Mouse (Mus musculus): ENCODE measurements at regions not wholly inside any gene's neighbourhood (a gene's known extent, or its start where the extent isn't known, plus 50 kb on each side); places are given as distances from the start of the nearest gene placed in this dataset.
"Not testable (repeated sequence)": the region's sequence is repeated elsewhere in the genome, so short reads cannot be mapped to it uniquely, and the experiment has no call there.

- H3K27me3 ChIP-seq, result no peaks in the 10 kb centered on the region
- H3K27ac ChIP-seq (replicated peaks), result no peak overlapping the region
- H3K9ac ChIP-seq, result no peak overlapping the region
- H3K4me1 ChIP-seq (replicated peaks), result no peaks in the 10 kb centered on the region; the same call in 1 of the 2 replicates
- no peak for ATAC-seq (ENCODE audit: low read depth)
- no peak overlapping the region for H3K4me2 ChIP-seq
- no peaks in the 10 kb centered on the region for H3K9me3 ChIP-seq
- 11% methylated on average over 8 of the region's 8 CpGs for WGBS
- no peaks in the 10 kb centered on the region for H3K36me3 ChIP-seq
- no peak overlapping the region for H3K4me3 ChIP-seq
These were observed 57.3 kb downstream of the Cbln4 start for GRCm38 (mm10) chr2:171985813-171986572.

DNA sequence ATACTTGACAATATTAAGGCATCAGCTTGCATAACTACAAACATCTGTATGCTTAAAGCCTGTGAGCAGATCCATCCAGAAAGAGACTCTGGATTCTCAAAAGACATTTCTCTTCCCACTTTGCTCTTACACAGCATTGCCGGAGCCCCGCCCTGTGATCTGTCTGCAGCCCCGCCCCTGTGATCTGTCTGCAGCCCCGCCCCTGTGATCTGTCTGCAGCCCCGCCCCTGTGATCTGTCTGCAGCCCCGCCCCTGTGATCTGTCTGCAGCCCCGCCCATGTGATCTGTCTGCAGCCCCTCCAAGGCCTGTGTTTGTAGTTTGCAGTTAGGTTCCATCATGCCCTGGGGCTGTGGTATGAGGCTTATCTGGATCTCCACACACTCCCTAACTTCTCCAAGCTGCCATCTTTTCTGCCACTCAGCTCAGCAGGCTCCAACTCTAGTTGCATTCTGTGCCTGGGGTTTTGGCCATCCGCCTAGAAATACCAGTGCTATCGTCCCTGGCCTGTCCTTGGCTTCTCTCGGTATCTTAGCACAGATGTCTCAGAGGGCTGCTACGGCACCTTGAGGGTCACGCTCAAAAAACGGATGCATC, 73.9 kb downstream of the Cbln4 start:
- Histone ChIP-seq H3K9ac (no peak overlapping the region), H3K36me3 (no peaks in the 10 kb centered on the region), H3K27ac (replicated peaks) (no peak overlapping the region), H3K4me1 (replicated peaks) (peaks cover 6% of the 10 kb centered on the region; the same call in 1 of the 2 replicates), H3K4me3 (no peak overlapping the region), H3K27me3 (no peaks in the 10 kb centered on the region), H3K9me3 (no peaks in the 10 kb centered on the region), H3K4me2 (no peak overlapping the region)
- ATAC-seq (ENCODE audit: low read depth), result no peak
- WGBS, result 52% methylated on average over 13 of the region's 13 CpGs

DNA sequence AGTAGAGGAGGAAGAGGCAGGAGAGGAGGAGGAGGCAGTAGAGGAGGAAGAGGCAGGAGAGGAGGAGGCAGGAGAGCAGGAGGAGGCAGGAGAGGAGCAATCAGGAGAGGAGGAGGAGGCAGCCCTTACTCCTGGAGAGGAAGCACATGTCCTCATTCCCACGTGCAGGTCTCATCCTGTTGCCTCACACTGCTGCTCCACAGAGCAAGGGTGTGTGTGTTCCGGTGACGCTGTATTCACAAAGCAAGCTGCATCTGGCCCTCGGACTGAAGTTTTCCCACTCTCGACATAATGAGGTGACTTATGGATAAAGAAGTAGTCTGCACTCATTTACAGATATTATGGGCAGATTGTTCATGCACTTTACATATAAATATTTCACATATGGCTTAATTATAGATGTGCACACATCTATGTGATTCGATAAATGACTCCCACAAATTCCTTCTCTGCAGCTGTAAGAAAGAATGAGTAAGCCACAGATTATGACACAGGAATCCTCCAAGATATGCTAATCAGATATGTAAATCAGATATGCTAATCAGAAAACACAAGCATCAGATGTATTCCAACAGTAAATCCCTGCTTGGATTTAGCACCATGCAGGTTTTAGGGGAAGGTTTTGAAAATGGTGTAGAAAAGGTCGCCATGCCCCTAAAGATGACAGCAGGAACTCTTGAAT, 96.6 kb downstream of the Cbln4 start:
- Histone ChIP-seq H3K9me3 (no peaks in the 10 kb centered on the region), H3K4me1 (replicated peaks) (no peaks in the 10 kb centered on the region), H3K27ac (replicated peaks) (no peak overlapping the region), H3K36me3 (no peaks in the 10 kb centered on the region), H3K27me3 (no peaks in the 10 kb centered on the region), H3K4me2 (no peak overlapping the region), H3K9ac (no peak overlapping the region), H3K4me3 (no peak overlapping the region)
- 73% methylated on average over 7 of the region's 7 CpGs for WGBS
- ATAC-seq (ENCODE audit: low read depth), result no peak

DNA sequence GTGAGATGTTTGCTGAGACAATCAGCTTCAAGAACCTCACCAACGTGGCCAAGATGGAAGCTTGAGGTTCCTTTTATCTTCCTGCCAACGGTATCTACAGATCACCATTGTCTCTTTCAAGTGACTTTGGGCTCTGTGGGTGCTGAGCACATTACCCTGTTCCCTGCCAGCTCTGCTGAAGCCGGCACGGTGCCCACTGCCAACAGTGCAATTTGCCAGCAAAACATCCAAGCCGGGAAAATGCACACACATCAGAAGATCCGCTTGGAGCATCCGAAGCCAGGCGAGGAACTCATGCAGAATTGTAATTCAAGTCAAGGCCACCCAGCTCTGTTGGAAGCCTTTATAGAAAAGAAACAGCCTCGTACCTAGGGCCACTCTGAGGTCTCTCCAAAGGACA, 100.6 kb downstream of the Cbln4 start:
- H3K4me1 ChIP-seq (replicated peaks), result no peaks in the 10 kb centered on the region
- WGBS, result 82% methylated on average over 9 of the region's 9 CpGs
- no peak for ATAC-seq (ENCODE audit: low read depth)
- no peak overlapping the region for H3K9ac ChIP-seq
- no peaks in the 10 kb centered on the region for H3K9me3 ChIP-seq
- H3K4me3 ChIP-seq, result no peak overlapping the region
- no peak overlapping the region for H3K27ac ChIP-seq (replicated peaks)
- no peaks in the 10 kb centered on the region for H3K27me3 ChIP-seq
- no peak overlapping the region for H3K4me2 ChIP-seq
- H3K36me3 ChIP-seq, result no peaks in the 10 kb centered on the region

DNA sequence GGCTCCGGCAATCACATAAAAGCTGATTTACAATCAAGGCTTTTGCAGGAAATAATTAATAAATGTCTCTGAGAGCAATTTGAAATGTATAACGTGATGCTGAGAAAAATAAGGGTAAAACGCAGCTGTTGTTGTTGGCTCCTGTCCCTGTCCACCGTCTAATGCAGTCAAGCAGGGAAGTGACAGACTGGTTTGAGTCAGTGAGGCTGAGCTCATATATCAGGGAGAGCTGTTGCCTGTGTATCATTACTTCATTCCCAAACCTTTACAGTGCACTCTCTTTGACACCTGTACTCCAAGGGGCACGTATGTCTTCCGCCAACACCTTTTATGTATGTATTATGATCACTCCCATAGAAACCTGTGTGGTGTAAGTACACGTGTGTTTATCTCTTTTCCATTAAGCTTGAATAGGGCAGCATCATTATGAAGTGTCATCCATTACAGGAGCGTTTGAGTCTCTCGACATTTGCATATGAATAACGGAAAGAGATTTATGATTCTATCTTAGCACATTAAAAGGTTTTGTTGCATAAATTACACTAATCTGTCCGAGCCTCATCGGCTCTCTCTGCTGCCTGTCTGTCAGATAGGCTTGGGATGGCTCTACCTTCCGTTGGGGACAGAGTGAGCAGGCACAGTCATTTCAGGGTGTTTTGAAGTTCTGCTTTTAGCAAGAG, 107.5 kb downstream of the Cbln4 start:
- 26% methylated on average over 13 of the region's 13 CpGs for WGBS
- no peak overlapping the region for H3K4me3 ChIP-seq
- H3K9me3 ChIP-seq, result no peaks in the 10 kb centered on the region
- H3K36me3 ChIP-seq, result no peaks in the 10 kb centered on the region
- H3K27ac ChIP-seq (replicated peaks), result no peak overlapping the region
- no peaks in the 10 kb centered on the region for H3K27me3 ChIP-seq
- ATAC-seq (ENCODE audit: low read depth), result peak; percentile 78
- no peak overlapping the region for H3K9ac ChIP-seq
- peaks cover 11% of the 10 kb centered on the region for H3K4me1 ChIP-seq (replicated peaks)
- no peak overlapping the region for H3K4me2 ChIP-seq

GRCm38 (mm10) chr2:171920960-171921359, 122.3 kb downstream of the Cbln4 start:
- Histone ChIP-seq H3K9ac (no peak overlapping the region), H3K4me2 (no peak overlapping the region), H3K4me3 (no peak overlapping the region), H3K27me3 (no peaks in the 10 kb centered on the region), H3K9me3 (0 out of 2 replicates have a peak, but pooled peaks cover 6% of the 10 kb centered on the region), H3K36me3 (no peaks in the 10 kb centered on the region), H3K4me1 (replicated peaks) (no peaks in the 10 kb centered on the region), H3K27ac (replicated peaks) (no peak overlapping the region)
- ATAC-seq (ENCODE audit: low read depth), result no peak
- WGBS, result 89% methylated on average over 5 of the region's 5 CpGs

DNA sequence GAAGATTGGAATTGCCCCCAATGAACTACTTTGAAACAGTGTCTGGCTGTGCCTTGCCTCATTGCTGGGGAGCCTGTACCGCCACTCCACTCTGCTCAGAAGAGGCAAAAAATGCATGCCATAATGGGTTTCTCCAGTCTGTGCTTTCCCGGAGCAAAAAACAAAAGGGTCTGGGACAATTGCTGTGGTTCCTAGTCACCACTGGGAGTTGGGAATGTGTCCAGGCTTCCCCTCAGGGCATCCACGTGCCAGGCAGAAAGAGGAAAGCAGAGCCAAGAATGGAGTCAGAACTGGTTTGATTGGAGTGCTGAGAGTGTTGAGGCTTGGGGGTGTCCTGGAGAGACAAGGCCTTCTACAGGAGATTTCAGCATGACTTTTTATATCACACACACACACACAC, 156.0 kb downstream of the Cbln4 start:
- Histone ChIP-seq H3K4me3 (no peak overlapping the region), H3K36me3 (no peaks in the 10 kb centered on the region), H3K9me3 (no peaks in the 10 kb centered on the region), H3K9ac (no peak overlapping the region), H3K4me1 (replicated peaks) (no peaks in the 10 kb centered on the region), H3K27me3 (no peaks in the 10 kb centered on the region), H3K4me2 (no peak overlapping the region), H3K27ac (replicated peaks) (no peak overlapping the region)
- WGBS, result 66% methylated on average over 3 of the region's 3 CpGs
- no peak for ATAC-seq (ENCODE audit: low read depth)

- H3K27ac ChIP-seq (replicated peaks); H3K4me2 ChIP-seq; H3K36me3 ChIP-seq; ATAC-seq (ENCODE audit: low read depth); H3K9ac ChIP-seq; H3K4me1 ChIP-seq (replicated peaks); H3K9me3 ChIP-seq; H3K4me3 ChIP-seq; H3K27me3 ChIP-seq: not testable (repeated sequence)
- 75% methylated on average over 8 of the region's 8 CpGs for WGBS
These were observed 163.9 kb downstream of the Cbln4 start for GRCm38 (mm10) chr2:171879238-171879960.

DNA sequence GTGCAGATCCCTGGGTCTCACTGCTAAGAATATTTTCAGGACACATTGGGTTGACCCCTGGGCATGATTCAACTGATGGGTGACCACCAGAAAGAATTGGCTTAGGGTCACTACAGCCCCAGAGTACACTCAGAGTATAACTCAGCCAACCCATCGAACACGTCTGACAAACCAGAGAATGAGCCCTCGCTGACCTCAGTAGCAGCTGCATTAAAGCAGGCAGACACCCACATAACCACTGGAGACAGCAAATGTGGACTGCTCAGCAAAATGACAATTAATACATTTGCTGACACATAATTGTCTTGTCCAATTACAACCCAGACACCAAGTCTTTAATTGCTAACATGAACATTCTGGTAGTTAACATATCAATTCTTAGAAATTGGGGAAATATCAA, 175.7 kb downstream of the Cbln4 start:
- Histone ChIP-seq H3K27me3 (no peaks in the 10 kb centered on the region), H3K4me3 (no peak overlapping the region), H3K27ac (replicated peaks) (no peak overlapping the region), H3K36me3 (no peaks in the 10 kb centered on the region), H3K9me3 (no peaks in the 10 kb centered on the region), H3K9ac (no peak overlapping the region), H3K4me1 (replicated peaks) (0 out of 2 replicates have a peak, but pooled peaks cover 3% of the 10 kb centered on the region), H3K4me2 (no peak overlapping the region)
- WGBS, result 89% methylated on average over 3 of the region's 3 CpGs
- ATAC-seq (ENCODE audit: low read depth), result no peak

DNA sequence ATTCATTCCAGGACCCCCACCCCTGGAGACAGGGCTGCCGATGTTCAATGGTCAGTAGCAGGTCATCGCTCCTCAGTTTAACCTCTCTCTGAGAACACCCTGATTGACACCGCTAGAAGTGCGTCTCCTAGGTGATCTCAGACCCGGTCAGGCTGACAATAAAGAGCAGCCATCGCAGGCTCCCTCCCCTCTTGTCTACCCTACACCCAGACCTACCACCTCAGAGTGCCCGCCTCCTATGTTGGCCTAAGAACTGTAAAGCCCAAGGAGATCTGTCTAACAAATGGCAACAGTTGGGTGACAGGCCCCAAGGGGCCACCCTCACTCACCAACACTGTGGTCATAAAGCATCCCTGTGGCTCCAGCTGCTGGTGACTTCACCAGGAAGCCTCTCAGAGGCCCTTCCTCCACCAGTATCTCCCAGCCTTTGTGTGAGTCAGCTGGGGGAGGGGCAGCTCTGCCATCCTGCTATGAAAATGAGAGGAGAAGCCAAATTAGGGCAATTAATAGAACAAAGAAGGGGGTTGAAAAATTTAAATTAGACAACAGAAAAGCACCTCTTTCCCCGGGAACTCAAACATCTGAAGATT, 178.8 kb downstream of the Cbln4 start:
- Histone ChIP-seq H3K9ac (no peak overlapping the region), H3K9me3 (no peaks in the 10 kb centered on the region), H3K4me2 (no peak overlapping the region), H3K4me3 (no peak overlapping the region), H3K4me1 (replicated peaks) (0 out of 2 replicates have a peak, but pooled peaks cover 3% of the 10 kb centered on the region), H3K27me3 (no peaks in the 10 kb centered on the region), H3K27ac (replicated peaks) (no peak overlapping the region), H3K36me3 (no peaks in the 10 kb centered on the region)
- ATAC-seq (ENCODE audit: low read depth), result no peak
- 76% methylated on average over 8 of the region's 8 CpGs for WGBS

GRCm38 (mm10) chr2:171862626-171863025, 180.6 kb downstream of the Cbln4 start:
- Histone ChIP-seq H3K27ac (replicated peaks) (no peak overlapping the region), H3K9ac (no peak overlapping the region), H3K4me3 (no peak overlapping the region), H3K36me3 (no peaks in the 10 kb centered on the region), H3K9me3 (no peaks in the 10 kb centered on the region), H3K4me1 (replicated peaks) (0 out of 2 replicates have a peak, but pooled peaks cover 3% of the 10 kb centered on the region), H3K27me3 (no peaks in the 10 kb centered on the region), H3K4me2 (no peak overlapping the region)
- 86% methylated on average over 2 of the region's 2 CpGs for WGBS
- no peak for ATAC-seq (ENCODE audit: low read depth)
